Mouse (Mus musculus) c-Kit-negative CD71-positive TER-119-positive erythroid progenitor cells, embryonic 14.5 days (primary cell): ENCODE results near the gene Haspin.
A peak's percentile ranks its signal among the peaks of the same experiment; 100 is the strongest.
"Not testable (repeated sequence)": the region's sequence is repeated elsewhere in the genome, so short reads cannot be mapped to it uniquely, and the experiment has no call there.

ENCODE experiments used
- DNase-seq: peaks from one replicate; pipeline ENCODE4 v3.0.0-alpha.2; 2013; ENCODE audit warnings: low read depth, low spot score

Haspin gene

DNA sequence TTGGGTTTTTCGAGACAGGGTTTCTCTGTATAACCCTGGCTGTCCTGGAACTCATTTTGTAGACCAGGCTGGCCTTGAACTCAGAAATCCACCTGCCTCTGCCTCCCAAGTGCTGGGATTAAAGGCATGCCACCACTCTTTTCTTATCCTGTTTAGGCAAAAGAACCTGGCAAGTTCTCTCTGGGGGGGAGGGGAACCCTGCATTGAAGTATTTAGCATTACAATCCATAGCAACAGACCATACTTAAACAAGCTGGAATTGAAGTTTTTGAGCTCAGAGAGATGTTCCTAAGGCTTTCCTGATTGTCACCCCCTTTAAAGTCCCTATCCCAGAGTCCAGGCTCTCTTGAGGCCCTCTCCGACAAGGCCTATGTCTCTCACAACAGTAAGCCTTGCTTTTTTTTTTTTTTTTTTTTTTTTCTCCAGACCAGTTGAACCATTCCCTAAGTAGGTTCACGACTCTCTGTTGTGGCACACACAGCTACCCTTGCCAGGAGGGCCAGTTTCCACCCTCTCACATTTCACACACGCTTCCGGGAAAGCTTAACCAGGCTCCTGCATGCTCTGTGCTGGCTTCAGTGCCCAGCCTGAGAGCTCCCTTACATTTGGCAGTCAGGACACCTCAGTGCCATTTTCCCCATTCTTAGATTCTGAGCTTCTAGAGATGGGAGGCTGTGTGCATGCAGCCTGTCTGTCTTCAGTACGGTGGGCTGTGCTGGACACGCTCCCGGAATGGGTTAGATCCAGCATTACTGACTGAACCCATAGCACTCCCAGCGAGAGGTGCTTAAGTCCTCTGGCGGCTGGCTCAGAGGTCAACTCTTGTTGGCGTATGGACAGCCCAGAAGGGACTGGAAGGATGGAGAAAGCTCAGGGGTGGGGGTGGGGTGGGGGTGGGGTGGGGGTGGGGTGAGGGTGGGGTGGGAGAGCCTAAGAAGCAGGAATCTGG, 8.2 kb upstream of the Haspin start:
- no peak for DNase-seq

DNA sequence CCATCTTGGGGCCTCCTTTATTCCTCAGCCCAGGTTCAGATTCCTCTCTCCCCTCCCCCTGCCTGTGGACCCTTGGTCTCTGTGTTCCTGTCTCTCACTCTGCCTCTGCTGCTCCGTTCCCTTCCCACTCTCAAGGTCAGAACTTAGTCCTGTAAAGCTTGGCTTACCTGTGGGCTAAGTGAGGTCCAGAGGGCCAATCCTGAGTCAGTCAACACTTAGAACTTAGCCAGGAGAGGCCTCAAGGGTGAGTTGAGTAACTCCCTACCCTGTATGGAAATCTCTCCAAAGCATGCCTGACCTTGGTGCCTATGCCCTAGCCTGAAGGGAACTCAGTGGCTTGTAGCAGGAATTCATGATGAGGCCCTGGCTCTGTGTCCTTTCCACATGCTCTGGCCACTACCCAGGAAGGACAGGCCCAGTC, 6.2 kb upstream of the Haspin start:
- no peak for DNase-seq

DNA sequence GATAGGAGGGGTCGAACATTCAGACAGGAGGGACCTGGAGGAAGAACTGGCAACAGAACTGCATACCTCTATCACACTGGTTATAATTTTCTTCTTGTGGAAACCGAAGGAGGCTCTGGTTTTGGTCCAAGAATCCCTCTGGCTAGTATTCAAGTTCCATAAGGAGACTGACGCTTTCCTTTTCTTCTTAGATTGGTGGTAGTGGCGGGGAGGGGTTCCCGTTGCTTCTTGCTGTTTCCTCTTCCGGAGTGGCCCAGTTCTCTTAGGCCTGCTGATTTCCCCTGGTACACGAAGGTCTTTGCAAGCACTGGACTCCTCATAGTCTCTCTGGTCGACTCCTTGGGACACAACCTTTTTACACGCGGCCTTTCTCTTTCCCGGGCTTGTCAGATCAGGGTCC, 978 bp downstream of the Haspin start:
- DNase-seq = no peak

DNA sequence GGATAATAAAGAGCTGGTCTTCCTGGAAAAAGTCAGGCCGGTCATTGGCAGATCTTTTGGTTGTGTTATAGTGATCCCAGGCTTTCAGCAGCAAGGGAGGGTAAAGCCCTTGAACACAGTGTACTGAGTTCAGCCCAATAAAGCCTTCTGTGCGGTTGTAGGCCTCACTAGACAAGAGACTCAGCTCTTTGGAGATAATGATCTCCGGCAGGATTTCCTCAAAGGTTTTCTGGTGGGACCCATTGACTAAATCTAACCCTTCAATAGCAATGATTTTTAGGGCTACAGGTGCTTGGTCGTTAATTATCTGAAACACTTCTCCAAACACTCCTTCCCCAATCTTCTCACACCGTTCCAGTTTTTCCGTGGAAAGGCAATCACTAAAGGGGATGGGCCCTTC, 1.5 kb downstream of the Haspin start:
- DNase-seq = peak; percentile 30

DNA sequence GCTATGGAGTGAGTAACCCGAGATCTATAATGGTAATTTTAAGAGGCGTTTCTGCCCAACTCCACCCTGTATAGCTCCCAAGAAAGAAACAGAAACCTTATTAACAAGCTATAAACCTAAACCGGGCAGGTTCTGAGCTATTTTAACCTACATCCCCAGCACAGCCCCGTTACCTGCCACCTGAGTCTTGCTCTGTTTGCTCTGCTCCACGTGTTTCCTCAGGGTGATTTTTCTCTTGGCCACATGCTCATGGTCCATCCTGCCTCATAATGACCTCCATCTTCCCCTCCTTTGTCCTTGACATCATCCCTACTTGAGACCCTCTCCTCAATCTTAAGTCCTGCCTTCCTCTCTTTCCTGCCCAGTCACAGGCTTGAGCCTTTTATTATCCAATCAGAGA, 3.9 kb downstream of the Haspin start:
- no peak for DNase-seq

DNA sequence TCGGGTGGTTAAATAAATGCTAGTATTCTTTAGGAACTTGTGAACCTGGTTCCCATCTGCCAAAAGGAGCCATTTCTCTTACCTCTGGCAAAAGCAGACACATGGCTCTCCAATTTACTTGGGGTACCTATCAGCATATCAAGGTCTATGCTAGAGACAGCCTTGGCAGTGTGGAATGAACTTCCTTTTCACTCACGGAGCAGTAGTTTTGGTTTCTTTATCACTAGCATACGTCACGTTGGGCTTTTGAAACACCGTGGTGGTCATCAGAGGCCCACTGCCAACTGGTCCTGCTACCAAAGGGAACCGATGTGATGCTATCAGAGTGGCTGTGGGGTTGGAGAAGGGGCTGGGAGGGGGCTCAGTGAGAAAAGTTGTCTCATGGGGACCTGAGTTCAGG, 5.1 kb downstream of the Haspin start:
- no peak for DNase-seq

DNA sequence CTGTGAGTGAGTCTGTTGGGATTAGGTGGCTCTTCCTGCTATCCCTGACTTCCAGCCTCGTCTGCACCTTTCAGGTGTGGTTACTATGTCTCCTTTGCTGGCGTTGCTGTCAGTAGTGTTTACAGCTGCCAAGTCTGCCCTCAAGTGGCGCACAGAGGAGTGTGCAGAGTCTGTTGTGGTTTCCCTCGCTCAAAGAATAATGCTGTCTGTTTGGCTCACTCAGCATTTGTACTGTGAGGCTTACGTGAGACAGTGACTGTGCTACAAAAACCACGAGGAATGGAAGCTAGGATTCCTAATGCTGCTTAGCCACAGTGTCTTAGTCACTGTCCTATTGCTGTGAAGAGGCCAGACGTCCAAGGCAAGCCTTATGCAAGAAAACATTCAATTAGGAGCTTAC, 7.1 kb downstream of the Haspin start:
- DNase-seq = no peak

DNA sequence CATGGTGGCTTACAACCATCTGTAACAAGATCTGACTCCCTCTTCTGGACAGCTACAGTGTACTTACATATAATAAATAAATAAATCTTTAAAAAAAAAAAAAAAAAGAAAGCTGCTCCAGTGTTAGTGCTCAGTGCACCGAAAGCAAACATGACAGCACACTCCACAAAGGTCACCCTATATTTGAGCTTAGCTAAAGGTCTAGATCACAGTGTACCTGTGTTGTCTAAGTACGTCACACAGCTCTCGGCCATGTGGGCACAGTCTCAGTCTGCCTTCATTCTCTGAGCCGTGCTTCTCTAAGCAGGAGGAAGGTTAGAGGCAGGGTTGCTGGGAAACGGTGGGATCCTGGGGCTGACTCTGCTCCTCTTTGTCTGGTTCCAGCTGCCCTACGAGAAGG, 11.6 kb downstream of the Haspin start:
- DNase-seq = no peak

DNA sequence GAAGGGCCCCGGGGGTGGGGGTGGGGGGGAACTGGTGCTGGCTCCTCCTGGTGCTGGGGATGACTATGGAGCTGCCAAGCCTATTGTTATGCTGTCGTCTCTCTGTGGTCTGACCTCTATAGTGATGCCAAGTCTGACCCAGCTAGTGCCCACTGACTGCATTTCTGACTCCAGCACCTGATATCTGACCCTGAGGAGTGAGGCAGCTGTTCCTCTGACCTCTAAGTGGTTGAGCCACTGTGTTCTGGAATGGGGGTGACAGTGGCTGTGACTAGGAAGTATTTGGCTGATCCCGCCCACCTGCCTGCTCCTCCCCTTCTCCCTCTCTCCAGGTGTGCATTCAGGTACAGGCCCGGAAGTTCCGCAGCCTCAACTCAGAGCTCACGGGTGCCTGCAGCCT, 26.7 kb downstream of the Haspin start:
- no peak for DNase-seq

DNA sequence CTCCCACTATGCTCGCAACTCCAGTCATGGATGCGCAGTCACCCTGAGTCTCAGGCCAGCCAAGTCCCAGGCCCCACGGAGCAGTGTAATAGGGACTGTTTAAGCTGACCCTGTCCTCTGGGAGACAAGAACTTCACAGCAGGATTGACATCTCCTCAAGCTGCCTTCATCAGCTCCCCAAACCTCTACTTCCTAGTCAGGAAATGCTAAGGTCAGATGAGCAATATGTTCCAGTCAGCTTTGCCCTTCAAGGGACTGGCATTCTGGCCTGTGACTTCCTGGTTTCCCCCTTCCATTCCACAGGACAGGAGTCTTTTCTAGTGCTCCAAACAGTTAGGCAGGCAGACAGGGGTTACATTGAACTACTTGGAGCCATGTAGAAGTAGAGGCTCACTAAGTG, 28.2 kb downstream of the Haspin start:
- DNase-seq = no peak

DNA sequence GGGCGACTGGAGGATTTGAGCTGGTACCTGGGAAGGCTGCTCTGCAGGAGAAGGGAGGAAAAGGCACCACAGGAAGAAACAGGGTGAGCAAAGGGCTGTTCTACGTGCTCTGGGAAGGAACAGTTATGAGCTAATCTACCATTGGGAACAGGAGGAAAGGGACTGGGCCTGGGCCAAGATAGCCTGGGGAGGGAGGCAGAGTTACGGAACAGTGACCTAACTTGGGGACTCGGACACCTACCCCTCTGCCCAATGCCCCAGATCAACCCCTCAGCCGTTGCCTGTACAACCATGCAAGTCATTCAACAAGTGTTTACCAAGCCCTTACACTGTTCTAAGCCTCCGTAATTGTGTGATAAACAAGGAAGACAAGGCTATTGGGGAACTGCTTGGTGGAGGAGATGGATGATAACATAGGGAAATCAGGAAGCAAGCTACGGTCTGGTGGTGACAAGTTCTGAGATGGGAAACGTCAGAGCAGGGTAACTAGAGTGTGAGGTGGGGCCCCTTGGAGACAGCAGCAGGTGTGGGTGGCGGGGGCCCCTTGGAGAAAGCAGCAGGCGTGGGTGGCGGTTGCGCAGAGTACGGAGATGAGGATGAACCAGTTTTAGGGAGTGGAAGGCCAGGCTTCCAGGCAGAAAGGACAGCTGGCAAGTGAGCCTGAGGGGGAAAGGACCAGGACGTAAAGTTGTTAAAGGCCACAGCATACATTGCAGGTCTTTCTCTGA, 29.0 kb downstream of the Haspin start:
- DNase-seq = no peak

DNA sequence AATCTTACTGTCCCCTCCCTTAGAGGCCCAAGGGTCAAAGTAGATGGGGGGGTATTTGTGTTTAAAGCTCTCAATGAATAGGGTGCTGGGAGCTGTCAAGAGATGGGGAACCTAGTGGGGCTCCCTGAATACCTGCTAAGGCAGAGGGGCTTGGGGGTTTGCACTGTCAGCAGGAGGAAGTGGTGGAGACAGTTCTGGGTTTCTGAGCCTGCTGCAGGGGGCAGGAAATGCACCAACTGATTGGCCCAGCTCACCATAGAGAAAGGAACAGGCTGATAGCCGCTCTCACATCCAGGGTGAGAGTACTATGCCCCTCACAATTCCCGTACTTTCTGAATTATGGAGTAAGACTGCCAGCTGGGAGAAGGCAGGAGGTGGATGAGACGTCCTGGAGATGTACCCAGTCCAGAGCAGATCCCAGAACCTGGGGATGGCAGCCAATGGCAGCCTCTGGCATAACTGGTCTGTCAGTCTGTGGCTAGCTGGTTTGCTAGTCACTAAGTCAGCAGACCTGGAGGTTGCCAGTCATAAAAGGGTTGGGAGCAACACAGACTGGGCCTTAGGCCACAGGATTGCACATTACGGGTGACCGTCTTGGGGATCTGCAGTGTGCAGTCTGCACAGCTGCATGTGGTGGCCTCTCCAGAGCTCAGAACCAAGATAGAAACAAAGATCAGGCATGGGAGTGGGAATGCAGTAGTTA, 29.7 kb downstream of the Haspin start:
- no peak for DNase-seq

DNA sequence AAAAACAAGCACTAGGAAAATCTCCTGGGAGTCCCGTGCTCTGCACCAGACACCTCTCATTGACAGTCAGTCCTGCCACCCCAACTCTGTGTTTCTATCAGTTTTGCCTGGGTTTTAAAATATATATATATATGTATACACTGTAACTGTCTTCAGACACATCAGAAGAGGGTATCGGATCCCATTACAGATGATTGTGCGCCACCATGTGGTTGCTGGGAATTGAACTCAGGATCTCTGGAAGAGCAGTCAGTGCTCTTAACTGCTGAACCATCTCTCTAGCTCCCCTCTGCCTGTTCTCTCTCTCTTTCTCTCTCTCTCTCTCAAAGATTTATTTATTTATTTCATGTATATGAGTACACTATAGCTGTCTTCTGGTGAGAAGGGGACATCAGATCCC, 30.7 kb downstream of the Haspin start:
- not testable (repeated sequence) for DNase-seq

DNA sequence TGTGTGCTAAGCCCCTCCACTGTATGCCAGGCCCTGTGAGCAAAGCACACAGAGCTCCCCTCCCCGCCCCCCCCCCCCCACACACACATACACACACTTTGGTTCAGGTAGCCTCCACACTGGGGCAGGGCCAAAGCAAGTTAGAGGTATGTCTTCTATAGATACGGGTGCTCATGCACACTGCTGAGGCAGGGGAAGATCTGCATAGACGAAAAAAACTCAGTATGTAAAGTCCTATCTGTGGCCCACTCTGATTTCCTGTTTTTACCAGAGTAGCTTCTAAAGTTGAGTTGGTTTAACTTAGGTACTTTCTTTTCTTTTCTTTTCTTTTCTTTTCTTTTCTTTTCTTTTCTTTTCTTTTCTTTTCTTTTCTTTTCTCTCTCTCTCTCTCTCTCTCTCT, 32.8 kb downstream of the Haspin start:
- DNase-seq = no peak

DNA sequence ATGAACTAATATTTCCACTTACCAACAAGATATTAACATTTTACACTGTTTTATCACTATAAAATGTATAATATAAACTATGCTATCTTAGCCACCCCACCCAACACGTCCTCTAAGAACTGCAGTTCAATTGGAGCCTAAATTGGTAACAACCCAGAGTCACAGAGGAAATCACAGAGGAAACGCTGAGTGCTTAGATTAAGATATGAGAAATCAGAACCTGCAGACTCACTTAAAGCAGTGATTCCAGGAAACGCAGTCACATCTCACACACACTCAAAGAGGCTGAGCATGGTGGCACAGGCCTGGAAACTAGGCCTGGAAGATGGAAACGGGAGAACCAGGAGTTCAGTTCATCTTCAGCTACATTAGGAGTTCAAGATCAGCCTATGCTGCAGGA, 36.8 kb downstream of the Haspin start:
- no peak for DNase-seq

DNA sequence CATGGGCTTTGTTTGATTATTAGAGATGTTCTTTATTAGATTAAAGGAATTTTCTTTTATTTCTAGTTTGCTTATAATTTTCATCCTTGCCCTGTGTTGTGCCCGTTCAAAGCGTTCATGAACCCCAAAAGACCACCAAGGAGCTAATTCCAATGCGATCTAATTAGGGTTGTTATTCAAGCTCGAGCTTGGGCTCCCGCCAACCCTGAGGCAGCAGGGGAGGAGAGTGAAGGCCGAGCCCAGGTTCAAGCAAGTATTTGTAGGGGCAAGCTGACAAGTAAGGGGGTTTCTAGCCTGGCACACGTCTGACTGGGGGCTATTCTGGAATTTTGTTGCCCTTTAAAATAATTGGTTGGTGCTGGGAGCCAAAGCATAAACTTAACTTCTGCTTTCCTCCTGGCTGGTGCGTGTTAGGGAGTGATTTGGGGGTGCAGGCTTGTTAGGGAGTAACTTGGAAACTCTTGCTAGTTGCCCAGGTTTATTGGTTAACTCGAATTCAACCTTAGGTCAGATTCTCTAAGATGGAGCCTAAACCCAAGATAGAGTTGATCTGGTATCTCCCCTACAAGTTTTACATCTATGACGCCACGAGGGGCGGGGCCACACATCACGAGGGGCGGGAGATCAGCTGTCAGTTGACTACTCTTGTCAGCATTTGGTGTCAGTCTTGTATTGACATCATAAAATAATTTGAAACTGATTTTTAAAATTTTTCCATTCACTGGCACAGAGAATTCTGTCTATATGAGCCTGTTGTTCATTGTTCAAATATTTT, 37.9 kb downstream of the Haspin start:
- no peak for DNase-seq

DNA sequence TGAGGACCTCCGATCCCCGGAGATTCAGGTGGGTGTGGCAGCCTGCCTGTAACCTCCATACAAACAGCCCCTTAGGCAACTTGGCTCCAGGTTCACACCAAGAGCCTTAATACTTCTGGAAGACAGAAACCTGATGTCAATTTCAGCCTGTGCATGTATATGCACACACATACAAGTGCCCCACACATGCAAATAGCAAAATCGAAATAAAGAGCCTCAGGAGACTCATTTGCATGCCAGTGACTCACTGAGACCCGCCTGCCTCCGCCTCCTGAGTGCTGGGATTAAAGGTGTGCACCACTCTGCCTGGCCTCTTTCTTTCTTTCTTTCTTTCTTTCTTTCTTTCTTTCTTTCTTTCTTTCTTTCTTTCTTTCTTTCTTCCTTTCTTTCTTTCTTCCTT, 39.2 kb downstream of the Haspin start:
- no peak for DNase-seq

DNA sequence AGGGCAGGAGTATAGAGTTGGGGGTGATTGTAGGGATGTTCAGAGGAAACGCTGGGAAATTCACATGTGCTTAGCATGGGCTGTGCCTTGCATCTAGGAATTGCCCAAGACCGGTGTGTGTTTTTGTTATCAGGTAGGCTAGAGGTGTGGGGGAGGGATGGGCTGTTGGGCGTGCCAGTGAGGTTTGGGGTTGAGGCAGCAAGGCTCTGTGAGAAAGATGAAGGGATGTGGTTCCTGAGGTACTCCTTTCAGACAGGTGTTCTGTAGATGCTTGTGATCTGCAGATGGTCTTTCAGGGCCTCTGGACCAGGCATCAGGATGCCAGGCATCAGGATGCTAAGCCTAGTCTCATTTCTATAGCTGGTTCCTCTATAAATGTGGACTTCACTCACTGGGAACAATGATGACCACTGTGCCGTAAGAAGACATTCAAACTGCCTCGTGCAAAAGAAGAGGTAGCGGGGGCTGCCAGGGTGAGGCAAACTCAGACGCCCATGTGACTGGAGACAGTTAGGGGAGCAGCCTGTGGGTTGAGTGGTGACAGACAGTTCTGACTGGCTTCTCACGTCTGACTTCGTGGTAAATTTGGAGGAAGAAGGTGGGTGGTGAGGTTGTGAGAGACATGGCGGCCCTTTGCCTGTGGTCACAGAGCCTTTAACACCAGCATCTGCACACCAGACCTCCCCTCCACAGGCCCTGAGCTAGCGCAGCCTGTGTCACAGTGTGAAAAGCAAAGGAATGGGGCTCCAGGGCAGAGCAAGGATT, 43.7 kb downstream of the Haspin start:
- no peak for DNase-seq

DNA sequence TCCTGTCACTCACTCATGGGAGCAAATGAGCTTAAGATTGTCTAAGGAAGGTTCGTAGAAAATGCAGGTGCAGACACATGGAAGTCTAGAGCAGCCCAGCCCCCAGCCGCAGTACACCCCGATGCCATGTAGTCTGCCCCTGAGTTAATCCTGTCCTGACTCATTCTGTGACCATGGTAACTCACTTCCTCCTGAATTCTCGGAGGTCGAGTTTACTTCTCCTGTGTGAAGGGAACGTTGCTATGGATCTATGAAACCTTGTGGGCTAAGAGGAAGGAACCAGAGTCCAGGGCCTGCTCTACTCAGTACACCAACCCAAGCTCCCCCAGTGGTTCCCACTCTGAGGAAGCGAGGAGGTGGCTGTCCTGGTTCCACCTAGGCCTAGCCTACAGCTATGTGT, 45.2 kb downstream of the Haspin start:
- no peak for DNase-seq

DNA sequence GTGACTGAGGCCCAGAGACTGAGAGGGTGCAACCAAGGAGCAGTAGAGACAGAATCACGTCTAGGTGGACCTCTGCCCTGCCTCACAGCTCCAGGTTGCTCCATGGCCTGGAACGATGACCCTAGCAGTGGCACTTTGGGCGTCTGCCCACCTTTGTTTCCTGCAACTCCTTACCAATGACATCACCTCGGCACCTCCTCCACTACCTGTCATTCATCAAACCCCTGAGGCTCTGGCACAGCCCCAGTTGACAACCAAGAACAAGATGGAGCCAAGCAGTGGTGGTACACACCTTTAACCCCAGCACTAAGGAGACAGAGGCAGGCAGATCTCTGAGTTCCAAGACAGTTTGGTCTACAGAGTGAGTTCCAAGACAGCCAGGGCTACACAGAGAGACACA, 46.0 kb downstream of the Haspin start:
- no peak for DNase-seq

DNA sequence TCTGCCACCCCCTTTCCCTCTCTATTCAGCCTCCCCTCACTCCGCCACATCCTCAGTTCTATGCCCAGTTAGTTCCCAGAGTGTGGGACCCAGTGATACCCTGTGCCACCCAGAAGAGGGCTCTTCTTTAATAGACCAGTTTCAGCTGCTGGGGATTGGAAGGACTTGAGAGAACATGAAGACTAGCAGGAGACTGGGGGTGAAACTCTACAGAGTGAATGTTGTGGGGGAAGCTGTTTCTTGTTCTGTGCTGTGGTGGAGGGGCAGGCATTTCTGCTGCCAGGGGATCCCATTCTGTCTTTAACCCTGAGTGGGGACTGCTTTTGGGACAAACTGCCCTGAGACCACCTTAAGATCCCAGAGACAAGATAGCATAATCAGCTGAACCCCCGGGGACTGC, 47.3 kb downstream of the Haspin start:
- DNase-seq = no peak
